Mouse (Mus musculus): Measurements from ENCODE around the gene Olfr638. TPM values are rescaled to one million over a fixed set of nuclear protein-coding genes. Genes with fewer than 3 reads are reported as not detected.
"Not testable (repeated sequence)": the region's sequence is repeated elsewhere in the genome, so short reads cannot be mapped to it uniquely, and the experiment has no call there.

Gene Olfr638
- not detected in 2 replicates for polyA plus RNA-seq (2015; fragmentation: Nextera tagmentation; extraction: Ambion mirVana)

DNA sequence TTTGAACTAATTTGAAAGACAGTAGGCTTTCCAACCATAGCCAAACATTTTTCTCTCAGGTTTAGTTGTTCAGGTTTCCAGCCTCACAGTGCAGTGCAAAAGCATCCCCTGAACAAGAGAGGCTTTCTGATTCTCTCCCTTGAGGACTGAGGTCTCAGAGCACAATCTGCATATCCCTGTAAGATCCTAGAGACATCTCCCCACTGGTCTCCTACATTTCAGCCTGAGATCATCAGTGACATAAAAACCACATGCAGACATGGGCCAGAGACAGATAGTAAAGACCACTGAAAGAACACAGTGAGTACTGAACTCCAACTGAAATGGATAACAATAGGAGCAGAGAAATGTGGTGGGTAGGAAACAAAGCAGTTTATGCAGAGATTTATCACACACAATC is at the start of gene Olfr638:
Gene Olfr638 (plus strand): TSS at position 301 of the 400 bp plus-strand sequence.
- Histone ChIP-seq H3K9ac (ENCODE audit: low read depth, low read length) (no peak within 1 kb of the TSS), H3K4me3 (ENCODE audit: low read length) (no peak within 1 kb of the TSS), H3K36me3 (ENCODE audit: control insufficient read depth, insufficient read depth, low read length) (no peaks in the 10 kb centered on the region), H3K27ac (ENCODE audit: low read length) (no peak within 1 kb of the TSS), H3K4me1 (ENCODE audit: control insufficient read depth, insufficient read depth, low read length) (no peaks in the 10 kb centered on the region), H3K9me3 (ENCODE audit: control insufficient read depth, low read length) (no peaks in the 10 kb centered on the region), H3K27me3 (replicated peaks; ENCODE audit: control insufficient read depth, insufficient read depth, low read length) (no peaks in the 10 kb centered on the region), H3K4me2 (ENCODE audit: low read depth, low read length) (no peak within 1 kb of the TSS)
- ATAC-seq, result no peak

DNA sequence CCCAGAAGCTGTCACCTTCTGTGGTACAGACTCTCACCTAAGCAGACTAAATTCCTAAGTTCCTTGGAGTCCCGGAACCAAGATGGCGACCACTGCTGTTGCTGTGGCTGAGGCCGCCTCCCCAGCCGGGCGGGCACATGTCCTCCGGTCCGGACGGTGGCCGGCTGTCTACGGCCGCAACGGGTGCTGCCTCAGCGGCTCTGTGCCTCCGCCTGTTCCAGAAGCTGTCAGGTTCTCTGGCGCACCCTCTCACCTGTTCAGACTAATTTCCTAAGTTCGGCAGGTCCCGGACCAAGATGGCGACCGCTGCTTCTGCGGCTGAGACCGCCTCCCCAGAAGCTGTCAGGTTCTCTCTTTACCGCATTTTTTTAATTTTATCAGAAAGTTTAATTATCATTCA is 31.7 kb upstream of the Olfr638 start:
- H3K9ac ChIP-seq (ENCODE audit: low read depth, low read length); H3K9me3 ChIP-seq (ENCODE audit: control insufficient read depth, low read length); H3K4me2 ChIP-seq (ENCODE audit: low read depth, low read length); H3K27me3 ChIP-seq (replicated peaks; ENCODE audit: control insufficient read depth, insufficient read depth, low read length); H3K4me3 ChIP-seq (ENCODE audit: low read length); H3K4me1 ChIP-seq (ENCODE audit: control insufficient read depth, insufficient read depth, low read length); H3K27ac ChIP-seq (ENCODE audit: low read length); ATAC-seq; H3K36me3 ChIP-seq (ENCODE audit: control insufficient read depth, insufficient read depth, low read length): not testable (repeated sequence)
- 94% methylated on average over 22 of the region's 22 CpGs for WGBS

DNA sequence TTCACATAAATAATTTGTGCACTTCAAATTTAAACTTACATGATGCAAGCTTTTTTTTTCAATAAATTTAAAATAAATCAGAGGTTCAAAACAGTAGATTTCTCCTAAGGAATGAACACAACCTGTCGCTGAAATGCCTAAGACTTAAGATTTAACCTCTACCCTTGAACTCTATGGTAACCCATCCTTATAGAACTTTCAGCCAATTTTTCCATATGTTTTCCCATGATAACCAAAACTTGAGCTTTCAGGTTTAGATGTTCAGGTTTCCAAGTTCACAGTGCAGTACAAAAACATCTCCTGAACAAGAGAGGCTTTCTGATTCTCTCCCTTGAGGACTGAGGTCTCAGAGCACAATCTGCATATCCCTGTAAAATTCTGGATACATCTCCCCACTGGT is 27.7 kb upstream of the Olfr638 start, which contains the start of gene Olfr635:
Gene Olfr635 (plus strand): TSS at position 301 of the 400 bp plus-strand sequence.
- no peaks in the 10 kb centered on the region for H3K27me3 ChIP-seq (replicated peaks; ENCODE audit: control insufficient read depth, insufficient read depth, low read length)
- H3K9ac ChIP-seq (ENCODE audit: low read depth, low read length), result no peak within 1 kb of the TSS
- H3K27ac ChIP-seq (ENCODE audit: low read length), result no peak within 1 kb of the TSS
- ATAC-seq, result no peak
- H3K9me3 ChIP-seq (ENCODE audit: control insufficient read depth, low read length), result no peaks in the 10 kb centered on the region
- H3K4me3 ChIP-seq (ENCODE audit: low read length), result no peak within 1 kb of the TSS
- H3K4me2 ChIP-seq (ENCODE audit: low read depth, low read length), result no peak within 1 kb of the TSS
- H3K36me3 ChIP-seq (ENCODE audit: control insufficient read depth, insufficient read depth, low read length), result no peaks in the 10 kb centered on the region
- no peaks in the 10 kb centered on the region for H3K4me1 ChIP-seq (ENCODE audit: control insufficient read depth, insufficient read depth, low read length)
- WGBS, result 69% methylated on average over 1 of the region's 1 CpGs

DNA sequence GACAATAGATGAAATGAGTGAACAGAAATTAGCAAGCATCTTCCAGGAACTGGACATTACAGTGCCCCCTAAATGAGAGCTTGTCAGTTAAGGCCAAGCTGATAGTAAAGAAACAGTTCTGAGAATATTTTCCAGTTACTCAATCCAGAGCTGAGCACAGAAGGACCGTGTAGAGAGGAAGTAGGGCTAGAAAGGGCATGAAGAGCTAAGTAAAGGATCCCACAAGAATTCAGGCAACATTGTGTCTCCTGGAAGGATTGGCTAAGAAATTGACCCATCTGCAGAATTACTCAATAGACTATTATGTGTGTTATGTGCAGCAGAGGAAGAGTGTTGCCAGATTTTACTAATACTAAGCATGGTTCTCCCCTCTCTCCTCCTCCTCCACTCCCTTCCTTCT is 26.8 kb upstream of the Olfr638 start:
- H3K9ac ChIP-seq (ENCODE audit: low read depth, low read length), result no peak overlapping the region
- no peak overlapping the region for H3K4me2 ChIP-seq (ENCODE audit: low read depth, low read length)
- H3K27ac ChIP-seq (ENCODE audit: low read length), result no peak overlapping the region
- H3K36me3 ChIP-seq (ENCODE audit: control insufficient read depth, insufficient read depth, low read length), result no peaks in the 10 kb centered on the region
- 52% methylated on average over 1 of the region's 1 CpGs for WGBS
- H3K4me3 ChIP-seq (ENCODE audit: low read length), result no peak overlapping the region
- no peaks in the 10 kb centered on the region for H3K9me3 ChIP-seq (ENCODE audit: control insufficient read depth, low read length)
- no peaks in the 10 kb centered on the region for H3K27me3 ChIP-seq (replicated peaks; ENCODE audit: control insufficient read depth, insufficient read depth, low read length)
- H3K4me1 ChIP-seq (ENCODE audit: control insufficient read depth, insufficient read depth, low read length), result no peaks in the 10 kb centered on the region
- no peak for ATAC-seq

DNA sequence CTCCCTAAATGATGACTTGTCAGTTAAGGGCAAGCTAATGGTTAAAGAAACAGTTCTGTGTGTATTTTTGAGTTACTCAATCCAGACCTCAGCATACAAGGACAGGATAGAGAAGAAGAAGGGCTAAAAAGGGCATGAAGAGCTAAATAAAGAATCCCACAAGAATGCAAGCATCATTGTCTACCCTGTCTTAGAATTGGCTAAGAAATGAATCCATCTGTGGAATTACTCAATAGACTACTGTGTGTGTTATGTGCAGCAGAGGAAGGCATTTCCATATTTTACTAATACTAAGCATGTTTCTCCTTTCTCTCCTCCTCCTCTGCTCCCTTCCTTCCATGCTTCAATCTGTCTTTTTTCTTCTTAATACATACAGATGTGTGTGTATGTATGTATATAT is 578 bp downstream of the Olfr638 start:
- no peak overlapping the region for H3K9ac ChIP-seq (ENCODE audit: low read depth, low read length)
- H3K36me3 ChIP-seq (ENCODE audit: control insufficient read depth, insufficient read depth, low read length), result no peaks in the 10 kb centered on the region
- no peak overlapping the region for H3K4me2 ChIP-seq (ENCODE audit: low read depth, low read length)
- no peaks in the 10 kb centered on the region for H3K4me1 ChIP-seq (ENCODE audit: control insufficient read depth, insufficient read depth, low read length)
- no peaks in the 10 kb centered on the region for H3K9me3 ChIP-seq (ENCODE audit: control insufficient read depth, low read length)
- no peak for ATAC-seq
- H3K27ac ChIP-seq (ENCODE audit: low read length), result no peak overlapping the region
- no peaks in the 10 kb centered on the region for H3K27me3 ChIP-seq (replicated peaks; ENCODE audit: control insufficient read depth, insufficient read depth, low read length)
- H3K4me3 ChIP-seq (ENCODE audit: low read length), result no peak overlapping the region

DNA sequence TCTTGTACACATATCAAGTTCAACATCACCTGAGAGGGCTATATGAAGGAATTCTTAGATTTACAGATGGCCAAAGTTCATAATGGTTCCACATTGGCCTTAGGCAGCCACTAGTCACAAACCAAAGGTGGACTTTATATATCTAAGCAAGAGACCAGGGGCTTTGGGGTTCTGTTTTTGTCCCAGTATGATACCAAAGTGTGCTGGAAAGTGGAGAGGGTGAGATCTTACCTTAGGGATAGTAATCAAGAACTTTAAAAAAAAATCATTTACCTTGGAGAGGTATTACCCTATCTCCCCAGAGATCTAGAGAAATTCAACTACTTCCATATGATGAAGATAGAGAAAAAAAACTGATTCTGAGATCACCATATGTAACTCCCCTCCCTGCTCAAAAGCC is 18.7 kb downstream of the Olfr638 start, which contains the start of gene Olfr639:
Gene Olfr639 (minus strand): TSS at position 101 of the 400 bp plus-strand sequence.
- H3K36me3 ChIP-seq (ENCODE audit: control insufficient read depth, insufficient read depth, low read length), result no peaks in the 10 kb centered on the region
- no peak within 1 kb of the TSS for H3K4me2 ChIP-seq (ENCODE audit: low read depth, low read length)
- ATAC-seq, result no peak
- no peaks in the 10 kb centered on the region for H3K27me3 ChIP-seq (replicated peaks; ENCODE audit: control insufficient read depth, insufficient read depth, low read length)
- H3K9me3 ChIP-seq (ENCODE audit: control insufficient read depth, low read length), result no peaks in the 10 kb centered on the region
- H3K4me3 ChIP-seq (ENCODE audit: low read length), result no peak within 1 kb of the TSS
- H3K9ac ChIP-seq (ENCODE audit: low read depth, low read length), result no peak within 1 kb of the TSS
- H3K4me1 ChIP-seq (ENCODE audit: control insufficient read depth, insufficient read depth, low read length), result no peaks in the 10 kb centered on the region
- no peak within 1 kb of the TSS for H3K27ac ChIP-seq (ENCODE audit: low read length)

DNA sequence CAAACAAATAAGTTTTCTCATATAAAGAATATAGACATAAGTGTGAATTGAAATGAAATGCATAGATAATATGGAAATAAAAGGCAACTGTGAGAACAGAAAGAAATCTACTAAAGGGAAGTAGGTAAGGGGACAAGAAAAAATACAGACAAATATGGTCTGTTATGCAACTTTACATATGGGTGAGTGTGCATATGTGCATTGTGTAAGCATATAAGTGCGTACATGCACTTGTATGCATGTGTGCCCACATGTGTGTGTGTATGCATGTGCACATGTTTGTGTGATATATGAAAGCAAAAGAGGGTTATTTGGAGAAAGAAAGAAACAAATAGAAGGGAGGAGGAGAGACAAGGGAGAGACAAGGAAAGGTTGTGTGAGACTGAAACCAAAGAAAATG is 20.4 kb downstream of the Olfr638 start:
- Histone ChIP-seq H3K4me2 (ENCODE audit: low read depth, low read length) (no peak overlapping the region), H3K4me3 (ENCODE audit: low read length) (no peak overlapping the region), H3K4me1 (ENCODE audit: control insufficient read depth, insufficient read depth, low read length) (no peaks in the 10 kb centered on the region), H3K27me3 (replicated peaks; ENCODE audit: control insufficient read depth, insufficient read depth, low read length) (no peaks in the 10 kb centered on the region), H3K9me3 (ENCODE audit: control insufficient read depth, low read length) (no peaks in the 10 kb centered on the region), H3K9ac (ENCODE audit: low read depth, low read length) (no peak overlapping the region), H3K27ac (ENCODE audit: low read length) (no peak overlapping the region), H3K36me3 (ENCODE audit: control insufficient read depth, insufficient read depth, low read length) (no peaks in the 10 kb centered on the region)
- no peak for ATAC-seq
- 93% methylated on average over 1 of the region's 1 CpGs for WGBS

DNA sequence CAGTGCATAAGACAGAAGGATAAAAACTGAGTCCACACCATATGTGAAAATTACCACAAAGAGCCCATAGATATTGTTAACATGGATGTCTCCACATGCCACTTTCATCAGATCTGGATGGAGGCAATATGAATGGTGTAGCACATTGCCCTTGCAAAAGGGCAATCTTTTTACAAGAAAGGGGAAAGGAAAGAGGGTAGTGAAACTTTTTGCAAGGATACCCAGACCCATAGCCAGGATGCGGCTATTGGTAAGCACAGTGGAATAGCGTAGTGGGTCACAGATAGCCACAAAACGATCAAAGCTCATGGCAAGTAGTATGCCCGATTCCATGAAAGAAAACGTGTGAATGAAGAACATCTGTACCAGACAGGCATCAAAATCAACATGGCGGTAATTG is 23.1 kb downstream of the Olfr638 start:
- ATAC-seq, result no peak
- Histone ChIP-seq H3K4me1 (ENCODE audit: control insufficient read depth, insufficient read depth, low read length) (no peaks in the 10 kb centered on the region), H3K4me2 (ENCODE audit: low read depth, low read length) (no peak overlapping the region), H3K9me3 (ENCODE audit: control insufficient read depth, low read length) (no peaks in the 10 kb centered on the region), H3K36me3 (ENCODE audit: control insufficient read depth, insufficient read depth, low read length) (no peaks in the 10 kb centered on the region), H3K4me3 (ENCODE audit: low read length) (no peak overlapping the region), H3K27ac (ENCODE audit: low read length) (no peak overlapping the region), H3K27me3 (replicated peaks; ENCODE audit: control insufficient read depth, insufficient read depth, low read length) (no peaks in the 10 kb centered on the region), H3K9ac (ENCODE audit: low read depth, low read length) (no peak overlapping the region)
- WGBS, result 93% methylated on average over 6 of the region's 6 CpGs

DNA sequence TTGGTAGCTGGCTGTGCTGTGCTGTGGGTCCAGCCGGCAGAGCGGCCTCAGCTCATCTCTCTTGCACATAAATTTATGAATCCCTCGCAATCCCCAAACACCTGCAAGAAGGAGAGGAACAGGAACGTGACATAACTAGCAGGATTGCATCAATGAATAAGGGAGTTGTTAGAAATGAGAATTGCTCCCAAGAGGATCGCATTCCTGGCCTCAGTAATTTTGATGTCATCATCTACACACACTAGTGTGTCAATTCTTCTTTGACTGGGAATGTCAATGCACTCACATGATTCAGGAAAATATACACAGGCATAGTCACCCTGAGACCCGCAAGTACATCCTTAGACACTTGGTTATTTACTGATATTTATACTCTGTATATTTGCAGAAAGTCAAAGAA is 26.9 kb downstream of the Olfr638 start, which contains the start of gene Olfr640:
Gene Olfr640 (minus strand): TSS at position 101 of the 400 bp plus-strand sequence.
- Histone ChIP-seq H3K9me3 (ENCODE audit: control insufficient read depth, low read length) (no peaks in the 10 kb centered on the region), H3K9ac (ENCODE audit: low read depth, low read length) (no peak within 1 kb of the TSS), H3K36me3 (ENCODE audit: control insufficient read depth, insufficient read depth, low read length) (no peaks in the 10 kb centered on the region), H3K27me3 (replicated peaks; ENCODE audit: control insufficient read depth, insufficient read depth, low read length) (no peaks in the 10 kb centered on the region), H3K4me2 (ENCODE audit: low read depth, low read length) (no peak within 1 kb of the TSS), H3K4me1 (ENCODE audit: control insufficient read depth, insufficient read depth, low read length) (no peaks in the 10 kb centered on the region), H3K4me3 (ENCODE audit: low read length) (no peak within 1 kb of the TSS), H3K27ac (ENCODE audit: low read length) (no peak within 1 kb of the TSS)
- ATAC-seq, result no peak
- WGBS, result 71% methylated on average over 6 of the region's 6 CpGs

DNA sequence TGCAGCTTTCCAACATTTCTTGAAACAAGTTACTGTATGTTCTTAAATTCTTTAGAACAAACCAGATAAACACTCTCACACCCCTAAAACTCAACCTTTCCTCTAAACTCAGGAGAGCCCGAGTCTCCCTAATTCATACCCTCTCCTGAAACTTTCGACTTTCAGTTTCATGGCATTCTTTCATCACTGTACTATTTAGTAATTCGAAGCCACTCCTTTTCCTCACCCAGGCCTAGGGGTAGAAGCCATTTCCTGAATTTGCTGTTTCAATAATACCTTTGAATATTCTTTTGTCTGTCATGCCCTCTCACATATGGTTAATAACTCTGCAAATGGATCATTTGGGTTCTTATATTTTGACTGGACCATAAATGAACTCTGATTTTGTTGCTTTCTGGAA is 28.4 kb downstream of the Olfr638 start:
- ATAC-seq, result no peak
- Histone ChIP-seq H3K4me2 (ENCODE audit: low read depth, low read length) (no peak overlapping the region), H3K4me3 (ENCODE audit: low read length) (no peak overlapping the region), H3K36me3 (ENCODE audit: control insufficient read depth, insufficient read depth, low read length) (no peaks in the 10 kb centered on the region), H3K4me1 (ENCODE audit: control insufficient read depth, insufficient read depth, low read length) (no peaks in the 10 kb centered on the region), H3K9me3 (ENCODE audit: control insufficient read depth, low read length) (no peaks in the 10 kb centered on the region), H3K27ac (ENCODE audit: low read length) (no peak overlapping the region), H3K27me3 (replicated peaks; ENCODE audit: control insufficient read depth, insufficient read depth, low read length) (no peaks in the 10 kb centered on the region), H3K9ac (ENCODE audit: low read depth, low read length) (no peak overlapping the region)
- WGBS, result 83% methylated on average over 3 of the region's 3 CpGs
